Mouse (Mus musculus) kidney, adult 2 months (tissue): ENCODE measurements around the gene Sh2b3. TPM values are rescaled to one million over a fixed set of nuclear protein-coding genes. Genes with fewer than 3 reads are reported as not detected.

Experiments used
- DNase-seq: peaks from one replicate; pipeline ENCODE4 v3.0.0; 2021
- H3K27ac ChIP-seq: fragments of 200-500 bp; 2 replicates; pipeline ENCODE4 v1.5.1; 2012; ENCODE audit warnings: low read depth, low read length, control low read depth, inconsistent platforms; ENCODE audit not compliant: insufficient read depth
- H3K27me3 ChIP-seq: fragments of 200-500 bp; replicated peaks from 2 replicates; pipeline ENCODE4 v1.6.1; 2012; ENCODE audit warnings: mild to moderate bottlenecking, moderate library complexity, low read length, inconsistent platforms; ENCODE audit not compliant: control insufficient read depth, insufficient read depth
- H3K36me3 ChIP-seq: fragments of 200-500 bp; 2 replicates; pipeline ENCODE4 v1.6.1; 2012; ENCODE audit warnings: mild to moderate bottlenecking, moderate library complexity, low read length, inconsistent platforms; ENCODE audit not compliant: control insufficient read depth, insufficient read depth
- H3K4me1 ChIP-seq: fragments of 200-500 bp; 2 replicates; pipeline ENCODE4 v1.6.1; 2011; ENCODE audit warnings: low read length; ENCODE audit not compliant: control insufficient read depth, insufficient read depth
- H3K4me3 ChIP-seq: fragments of 200-500 bp; 2 replicates; pipeline ENCODE4 v1.5.1; 2011; ENCODE audit warnings: mild to moderate bottlenecking, low read depth, low read length, control low read depth; ENCODE audit not compliant: insufficient read depth
- CTCF ChIP-seq: fragments of 200-500 bp; conservative IDR thresholded peaks from 2 replicates; pipeline ENCODE4 v1.5.1; 2011; ENCODE audit warnings: low read depth, mild to moderate bottlenecking, control low read depth, low read length, moderate library complexity, mixed read lengths; ENCODE audit not compliant: insufficient read depth, insufficient read length
- POLR2A ChIP-seq: fragments of 200-500 bp; IDR thresholded peaks from one replicate; pipeline ENCODE4 v1.6.1; 2011; ENCODE audit warnings: low read depth, low read length, control low read depth
- WGBS: fragments of 180-500 bp; shearing (Covaris S2); methylation state at CpG from one replicate; pipeline ENCODE4 v1.1.7; 2018; 5-methylcytosine and 5-hydroxymethylcytosine counted together
- polyA plus RNA-seq: library from polyadenylated mRNA; depleted of rRNA; stranded (reverse); fragments of >200 nt; gene quantifications from 2 replicates; pipeline ENCODE4 v1.2.3, GENCODE M21; 2012; rRNA removed

The Sh2b3 gene
- polyA plus RNA-seq, 1 experiment = 19.7 TPM

DNA sequence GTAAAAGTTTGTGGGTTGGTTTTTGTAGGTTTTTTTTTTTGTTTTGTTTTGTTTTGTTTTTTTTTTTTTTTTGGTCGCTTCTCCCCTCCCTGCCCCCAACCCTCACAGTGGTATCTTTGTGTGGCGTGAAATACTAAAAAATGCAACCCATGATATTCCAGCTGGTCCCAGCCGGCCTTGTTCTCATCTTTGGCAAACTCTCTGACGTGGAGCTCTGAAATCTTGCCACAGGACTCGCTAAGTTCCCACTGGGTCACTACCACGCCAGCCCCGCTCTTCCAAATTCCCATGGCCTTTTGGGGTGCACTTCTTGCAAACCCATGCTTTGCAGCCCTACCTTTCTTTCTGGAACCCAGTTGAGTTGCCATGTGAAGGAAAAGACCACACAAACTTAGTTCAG lies 67.6 kb downstream of the Sh2b3 start:
- Histone ChIP-seq H3K36me3 (peaks cover 2% of the 10 kb centered on the region), H3K4me3 (no peak overlapping the region), H3K27ac (no peak overlapping the region), H3K4me1 (no peaks in the 10 kb centered on the region), H3K27me3 (no peaks in the 10 kb centered on the region)
- DNase-seq = peak; percentile 15
- TF ChIP-seq POLR2A = no peak
- no peak for TF ChIP-seq CTCF
- 83% methylated on average over 7 of the region's 7 CpGs for WGBS

DNA sequence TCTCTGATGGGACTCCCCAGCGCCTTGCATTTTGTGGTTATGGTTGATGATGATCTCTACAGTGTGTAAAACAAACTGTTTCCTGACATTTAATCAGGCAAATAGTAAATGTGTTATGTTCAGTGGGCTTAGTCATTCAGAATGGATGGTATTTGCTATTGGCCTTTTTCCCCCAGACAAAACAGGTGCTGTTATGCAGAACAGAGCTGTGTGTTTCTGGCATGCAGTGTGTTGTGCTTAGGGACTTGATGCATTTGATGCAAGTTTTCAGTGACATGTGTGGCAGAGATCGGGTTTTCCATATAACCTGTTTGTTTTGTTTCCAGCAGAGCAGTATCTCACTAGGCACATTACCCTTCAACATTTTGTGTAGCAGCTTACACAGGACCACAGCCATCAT lies 69.9 kb downstream of the Sh2b3 start:
- Histone ChIP-seq H3K36me3 (peaks cover 2% of the 10 kb centered on the region; the same call in 1 of the 2 replicates), H3K27ac (no peak overlapping the region), H3K4me1 (peaks cover 3% of the 10 kb centered on the region; the same call in 1 of the 2 replicates), H3K27me3 (no peaks in the 10 kb centered on the region), H3K4me3 (no peak overlapping the region)
- 73% methylated on average over 2 of the region's 2 CpGs for WGBS
- TF ChIP-seq POLR2A = no peak
- TF ChIP-seq CTCF = no peak
- DNase-seq = no peak

DNA sequence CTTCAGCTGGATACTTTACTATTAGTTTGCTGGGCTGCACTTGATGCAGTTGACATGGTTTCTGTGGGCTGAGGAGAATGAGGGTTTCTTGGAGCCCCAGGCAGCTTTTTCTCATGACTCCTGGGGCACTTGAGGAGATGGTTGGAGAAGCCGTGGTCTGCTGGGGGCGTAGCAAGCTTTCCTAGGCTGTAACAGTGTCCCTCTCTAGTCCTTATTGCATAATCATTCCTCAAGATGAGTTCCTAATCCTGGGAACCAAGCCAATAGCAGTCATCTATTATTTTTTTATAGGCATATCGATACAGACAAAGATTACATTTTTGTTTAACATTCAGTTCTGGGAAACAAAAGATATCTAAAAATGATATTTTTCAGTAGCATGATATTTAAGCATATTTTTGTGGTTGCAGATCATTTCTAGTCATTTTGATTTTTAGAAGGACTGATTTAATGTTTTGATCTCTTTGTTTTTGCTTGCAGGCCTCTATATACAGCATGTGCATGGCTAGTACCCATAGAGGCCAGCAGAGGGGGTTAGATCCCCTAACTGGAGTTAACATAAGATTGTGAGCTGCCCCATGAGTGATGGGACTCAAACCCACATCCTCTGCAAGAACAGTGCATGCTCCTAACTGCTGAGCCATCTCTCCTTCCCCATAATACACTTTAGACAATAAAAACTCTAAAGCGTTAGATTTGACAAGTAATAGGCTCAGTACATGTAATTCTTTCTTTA lies 71.2 kb downstream of the Sh2b3 start:
- TF ChIP-seq CTCF = 0 out of 2 replicates have a peak, but pooled peaks have one; percentile 10
- no peak for TF ChIP-seq POLR2A
- WGBS = 75% methylated on average over 4 of the region's 4 CpGs
- H3K4me3 ChIP-seq = no peak overlapping the region
- H3K36me3 ChIP-seq = peaks cover 2% of the 10 kb centered on the region; the same call in 1 of the 2 replicates
- no peak overlapping the region for H3K27ac ChIP-seq
- H3K4me1 ChIP-seq = peaks cover 8% of the 10 kb centered on the region; the same call in 1 of the 2 replicates
- no peak for DNase-seq
- H3K27me3 ChIP-seq = no peaks in the 10 kb centered on the region

Other genes starting within 250 kb of the Sh2b3 start
- 1,369 and 1,431 TPM in 2 replicates for gene Aldh2, start 243.8 kb downstream of the Sh2b3 start, polyA plus RNA-seq
- gene Acad12, start 218.7 kb downstream of the Sh2b3 start, polyA plus RNA-seq = 47.0 and 51.4 TPM in 2 replicates
- 55.9 and 68.1 TPM in 2 replicates for gene Acad10, start 177.1 kb downstream of the Sh2b3 start, polyA plus RNA-seq
- 44.0 and 50.1 TPM in 2 replicates for gene Brap, start 177.1 kb downstream of the Sh2b3 start, polyA plus RNA-seq
- gene Atxn2, start 126.3 kb downstream of the Sh2b3 start, polyA plus RNA-seq = 111 and 112 TPM in 2 replicates
- 19.1 and 23.4 TPM in 2 replicates for gene Pheta1, start 11.3 kb upstream of the Sh2b3 start, polyA plus RNA-seq
- 3.2 and 3.6 TPM in 2 replicates for gene Cux2, start 212.5 kb upstream of the Sh2b3 start, polyA plus RNA-seq